Mouse (Mus musculus) heart, embryonic 15.5 days (tissue): ENCODE data around the gene Noa1. TPM values are rescaled to one million over a fixed set of nuclear protein-coding genes. Genes with fewer than 3 reads are reported as not detected.
A peak's percentile ranks its signal among the peaks of the same experiment; 100 is the strongest.

Experiments
- ATAC-seq: fragments of 200-750 bp; cut with Nextera tagmentation; replicated peaks from 2 replicates; pipeline ENCODE4 v1.8.0; 2017; ENCODE audit warnings: low read depth, moderate TSS enrichment; ENCODE audit not compliant: insufficient number of reproducible peaks, insufficient read depth, low FRiP score
- H3K27ac ChIP-seq: fragments of 300-500 bp; sonication (generic); 2 replicates; pipeline ENCODE4 v1.5.1; 2015; ENCODE audit warnings: mild to moderate bottlenecking, inconsistent platforms
- H3K27me3 ChIP-seq: fragments of 300-500 bp; sonication (generic); 2 replicates; pipeline ENCODE4 v1.6.1; 2015; ENCODE audit warnings: inconsistent platforms
- H3K36me3 ChIP-seq: fragments of 300-500 bp; sonication (generic); 2 replicates; pipeline ENCODE4 v1.6.1; 2015; ENCODE audit warnings: mild to moderate bottlenecking, inconsistent platforms
- H3K4me1 ChIP-seq: fragments of 300-500 bp; sonication (generic); replicated peaks from 2 replicates; pipeline ENCODE4 v1.6.1; 2015; ENCODE audit warnings: inconsistent platforms
- H3K4me2 ChIP-seq: fragments of 300-500 bp; sonication (generic); 2 replicates; pipeline ENCODE4 v1.6.1; 2015; ENCODE audit warnings: inconsistent platforms, mild to moderate bottlenecking, moderate library complexity
- H3K4me3 ChIP-seq: fragments of 300-500 bp; sonication (generic); 2 replicates; pipeline ENCODE4 v1.5.1; 2015; ENCODE audit warnings: mild to moderate bottlenecking, inconsistent platforms
- H3K9ac ChIP-seq: fragments of 300-500 bp; sonication (generic); 2 replicates; pipeline ENCODE4 v1.6.1; 2015; ENCODE audit warnings: mild to moderate bottlenecking, inconsistent platforms
- H3K9me3 ChIP-seq: fragments of 300-500 bp; sonication (generic); replicated peaks from 2 replicates; pipeline ENCODE4 v1.6.1; 2016; ENCODE audit warnings: inconsistent platforms
- WGBS: fragments of 180-500 bp; shearing (Covaris S2); methylation state at CpG from one replicate; pipeline ENCODE4 v1.1.7; 2015; ENCODE audit warnings: mixed read lengths; 5-methylcytosine and 5-hydroxymethylcytosine counted together
- polyA plus RNA-seq: library from polyadenylated mRNA; unstranded; fragments of >200 nt; fragmentation: Nextera tagmentation; extraction: Ambion mirVana; gene quantifications from 2 replicates; pipeline ENCODE4 v1.2.1, GENCODE M21; 2015

The Noa1 gene
- polyA plus RNA-seq, 1 experiment from 2014 or later = 20.6 TPM

- no peak overlapping the region for H3K4me2 ChIP-seq
- no peak overlapping the region for H3K9ac ChIP-seq
- H3K4me3 ChIP-seq = no peak overlapping the region
- no peaks in the 10 kb centered on the region for H3K9me3 ChIP-seq
- ATAC-seq = no peak
- no peak overlapping the region for H3K27ac ChIP-seq
- peaks cover 9% of the 10 kb centered on the region for H3K4me1 ChIP-seq
- peaks cover 50% of the 10 kb centered on the region for H3K36me3 ChIP-seq
- H3K27me3 ChIP-seq = no peaks in the 10 kb centered on the region
- WGBS = 49% methylated on average over 5 of the region's 5 CpGs
These were observed 23.0 kb downstream of the Noa1 start for GRCm38 (mm10) chr5:77286904-77287303.

DNA sequence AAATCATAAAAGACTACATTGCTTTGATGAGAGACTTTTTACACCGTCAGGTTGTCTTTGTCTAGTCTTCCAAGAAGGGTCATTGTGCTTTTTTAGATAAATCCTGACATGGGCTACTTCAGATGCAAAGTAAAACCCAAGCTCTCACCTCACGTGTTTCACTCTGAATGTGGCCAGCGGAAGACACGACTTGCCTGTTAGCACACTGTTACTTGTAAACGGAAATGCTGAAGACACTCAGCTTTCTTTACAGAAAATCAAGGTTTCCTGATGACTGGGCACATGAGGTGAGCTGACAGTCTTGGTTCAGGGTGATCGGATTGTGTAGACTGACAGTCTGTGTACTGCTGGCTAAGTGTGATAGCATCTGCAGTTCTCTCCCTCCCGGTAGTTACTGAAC lies 24.2 kb downstream of the Noa1 start:
- H3K4me1 ChIP-seq = peaks cover 9% of the 10 kb centered on the region
- H3K4me3 ChIP-seq = no peak overlapping the region
- no peaks in the 10 kb centered on the region for H3K9me3 ChIP-seq
- no peaks in the 10 kb centered on the region for H3K27me3 ChIP-seq
- no peak overlapping the region for H3K4me2 ChIP-seq
- 79% methylated on average over 7 of the region's 7 CpGs for WGBS
- no peak overlapping the region for H3K9ac ChIP-seq
- no peak overlapping the region for H3K27ac ChIP-seq
- no peak for ATAC-seq
- peaks cover 61% of the 10 kb centered on the region for H3K36me3 ChIP-seq

- Histone ChIP-seq H3K27ac (no peak overlapping the region), H3K4me1 (peaks cover 9% of the 10 kb centered on the region), H3K9ac (no peak overlapping the region), H3K36me3 (peaks cover 74% of the 10 kb centered on the region), H3K4me3 (no peak overlapping the region), H3K27me3 (no peaks in the 10 kb centered on the region), H3K4me2 (no peak overlapping the region), H3K9me3 (no peaks in the 10 kb centered on the region)
- ATAC-seq = no peak
- WGBS = 86% methylated on average over 9 of the region's 9 CpGs
These were observed 27.6 kb downstream of the Noa1 start for GRCm38 (mm10) chr5:77282242-77282641.

DNA sequence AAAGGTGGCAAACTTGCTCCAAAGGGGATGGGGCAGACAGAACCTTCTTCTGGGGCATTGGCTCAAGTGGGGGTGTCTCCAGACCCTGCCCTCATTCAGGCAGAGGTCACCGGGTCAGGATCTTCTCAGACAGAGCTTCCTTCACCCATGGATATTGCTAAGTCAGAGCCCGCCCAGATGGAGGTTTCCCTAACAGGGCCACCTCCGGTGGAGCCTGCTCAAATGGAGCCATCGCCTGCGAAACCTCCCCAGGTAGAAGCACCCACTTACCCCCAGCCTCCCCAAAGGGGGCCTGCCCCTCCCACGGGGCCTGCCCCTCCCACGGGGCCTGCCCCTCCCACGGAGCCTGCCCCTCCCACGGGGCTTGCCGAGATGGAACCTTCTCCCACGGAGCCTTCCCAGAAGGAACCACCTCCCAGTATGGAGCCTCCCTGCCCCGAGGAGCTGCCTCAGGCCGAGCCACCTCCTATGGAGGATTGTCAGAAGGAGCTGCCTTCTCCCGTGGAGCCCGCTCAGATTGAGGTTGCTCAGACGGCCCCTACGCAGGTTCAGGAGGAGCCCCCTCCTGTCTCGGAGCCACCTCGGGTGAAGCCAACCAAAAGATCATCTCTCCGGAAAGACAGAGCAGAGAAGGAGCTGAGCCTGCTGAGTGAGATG lies 28.2 kb downstream of the Noa1 start:
- no peak for ATAC-seq
- WGBS = 83% methylated on average over 20 of the region's 20 CpGs

DNA sequence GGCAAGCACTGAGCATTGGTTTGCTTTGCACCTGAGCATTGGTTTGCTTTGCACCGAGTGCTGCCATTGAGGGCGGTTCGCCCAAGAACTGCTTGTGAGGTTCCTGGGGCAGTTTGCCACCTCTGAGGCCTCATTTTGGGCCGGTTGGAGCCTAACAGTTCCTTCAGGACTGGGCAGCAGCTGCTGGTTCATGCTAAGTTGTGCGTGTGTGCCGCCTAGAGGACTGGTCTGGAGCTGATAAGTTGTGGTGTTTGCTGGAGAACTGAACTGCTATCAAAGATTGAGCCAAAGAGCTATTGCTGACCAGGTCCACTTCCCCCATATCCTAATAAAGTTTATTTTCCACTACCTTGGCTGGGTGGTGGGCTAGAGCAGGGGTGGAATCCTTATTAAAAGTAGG lies 32.7 kb downstream of the Noa1 start:
- Histone ChIP-seq H3K36me3 (peaks cover 82% of the 10 kb centered on the region), H3K4me1 (0 out of 2 replicates have a peak, but pooled peaks cover 6% of the 10 kb centered on the region), H3K4me3 (no peak overlapping the region), H3K27ac (no peak overlapping the region), H3K9ac (no peak overlapping the region), H3K27me3 (no peaks in the 10 kb centered on the region), H3K9me3 (no peaks in the 10 kb centered on the region), H3K4me2 (no peak overlapping the region)
- 92% methylated on average over 6 of the region's 6 CpGs for WGBS
- no peak for ATAC-seq

More for the DNA sequence above, 28.2 kb downstream of the Noa1 start:
- H3K27ac ChIP-seq = no peak overlapping the region
- no peak overlapping the region for H3K9ac ChIP-seq
- H3K27me3 ChIP-seq = no peaks in the 10 kb centered on the region
- H3K36me3 ChIP-seq = peaks cover 79% of the 10 kb centered on the region
- peaks cover 4% of the 10 kb centered on the region; the same call in 1 of the 2 replicates for H3K4me1 ChIP-seq
- no peak overlapping the region for H3K4me3 ChIP-seq
- no peaks in the 10 kb centered on the region for H3K9me3 ChIP-seq
- H3K4me2 ChIP-seq = no peak overlapping the region

DNA sequence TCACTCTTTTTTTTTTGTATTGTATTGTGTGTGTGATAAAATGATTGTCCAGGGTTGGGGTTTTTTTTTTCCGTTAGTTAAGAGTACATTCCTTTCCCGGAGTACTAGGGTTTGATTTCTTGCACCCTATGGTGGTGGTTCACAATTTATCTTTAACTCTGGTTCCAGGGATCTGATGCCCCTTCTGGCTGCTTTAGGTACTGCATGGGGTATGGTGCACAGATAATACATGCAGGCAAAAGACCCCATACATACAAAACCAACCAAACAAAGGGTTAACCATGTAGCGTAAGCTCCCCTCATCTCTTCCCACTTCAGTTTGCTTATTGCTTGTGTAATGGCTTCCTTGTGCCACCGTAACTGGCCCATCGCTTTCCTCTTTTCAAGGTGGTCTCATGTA lies 33.9 kb downstream of the Noa1 start:
- no peak overlapping the region for H3K4me3 ChIP-seq
- no peaks in the 10 kb centered on the region for H3K27me3 ChIP-seq
- 92% methylated on average over 5 of the region's 5 CpGs for WGBS
- no peaks in the 10 kb centered on the region for H3K9me3 ChIP-seq
- 0 out of 2 replicates have a peak, but pooled peaks cover 6% of the 10 kb centered on the region for H3K4me1 ChIP-seq
- peaks cover 76% of the 10 kb centered on the region for H3K36me3 ChIP-seq
- H3K9ac ChIP-seq = no peak overlapping the region
- H3K4me2 ChIP-seq = no peak overlapping the region
- ATAC-seq = no peak
- no peak overlapping the region for H3K27ac ChIP-seq

DNA sequence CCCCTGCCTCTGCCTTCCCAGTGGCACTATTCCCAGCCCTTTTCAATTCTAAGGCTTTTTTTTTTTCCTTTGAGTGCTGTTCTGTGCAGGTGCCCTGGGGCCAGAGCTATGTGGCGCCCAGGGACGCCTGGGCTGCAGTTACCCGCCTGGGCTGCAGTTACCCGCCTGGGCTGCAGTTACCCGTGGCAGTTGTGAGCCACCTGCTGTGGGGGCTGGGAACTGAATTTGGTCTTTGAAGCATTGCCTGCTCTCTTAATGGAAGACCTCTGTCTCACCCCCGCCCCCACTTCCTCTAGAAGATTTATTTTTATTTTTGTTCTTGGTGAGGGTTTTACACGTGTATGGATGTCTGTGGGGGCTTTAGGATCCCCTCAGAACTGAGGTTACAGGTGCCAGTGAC lies 36.7 kb downstream of the Noa1 start:
- peaks cover 66% of the 10 kb centered on the region for H3K36me3 ChIP-seq
- WGBS = 72% methylated on average over 7 of the region's 7 CpGs
- H3K27me3 ChIP-seq = no peaks in the 10 kb centered on the region
- no peak overlapping the region for H3K9ac ChIP-seq
- no peak overlapping the region for H3K4me2 ChIP-seq
- H3K27ac ChIP-seq = no peak overlapping the region
- no peak; the same call in 1 of the 2 replicates for ATAC-seq
- no peak overlapping the region for H3K4me3 ChIP-seq
- no peaks in the 10 kb centered on the region for H3K9me3 ChIP-seq
- H3K4me1 ChIP-seq = peaks cover 22% of the 10 kb centered on the region

DNA sequence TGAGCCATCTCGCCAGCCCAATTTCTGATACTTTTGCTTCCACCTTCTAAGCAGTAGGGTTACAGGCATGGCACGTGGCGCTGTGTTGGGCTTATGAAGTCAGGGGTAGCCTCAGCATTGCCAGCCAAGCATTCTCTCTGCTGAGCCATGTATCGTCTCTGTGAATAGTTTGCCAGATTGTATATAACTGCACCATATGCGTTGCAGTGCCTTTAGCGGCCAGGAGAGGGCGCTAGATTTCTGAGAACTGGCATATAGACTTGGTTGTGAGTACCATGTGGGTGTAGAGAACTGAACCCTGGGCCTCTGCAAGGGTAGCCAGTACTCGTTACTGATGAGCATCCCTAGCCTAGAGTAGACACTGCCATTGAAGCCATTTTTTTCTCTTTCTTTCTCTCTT lies 40.5 kb downstream of the Noa1 start:
- ATAC-seq = no peak
- WGBS = 78% methylated on average over 8 of the region's 8 CpGs

DNA sequence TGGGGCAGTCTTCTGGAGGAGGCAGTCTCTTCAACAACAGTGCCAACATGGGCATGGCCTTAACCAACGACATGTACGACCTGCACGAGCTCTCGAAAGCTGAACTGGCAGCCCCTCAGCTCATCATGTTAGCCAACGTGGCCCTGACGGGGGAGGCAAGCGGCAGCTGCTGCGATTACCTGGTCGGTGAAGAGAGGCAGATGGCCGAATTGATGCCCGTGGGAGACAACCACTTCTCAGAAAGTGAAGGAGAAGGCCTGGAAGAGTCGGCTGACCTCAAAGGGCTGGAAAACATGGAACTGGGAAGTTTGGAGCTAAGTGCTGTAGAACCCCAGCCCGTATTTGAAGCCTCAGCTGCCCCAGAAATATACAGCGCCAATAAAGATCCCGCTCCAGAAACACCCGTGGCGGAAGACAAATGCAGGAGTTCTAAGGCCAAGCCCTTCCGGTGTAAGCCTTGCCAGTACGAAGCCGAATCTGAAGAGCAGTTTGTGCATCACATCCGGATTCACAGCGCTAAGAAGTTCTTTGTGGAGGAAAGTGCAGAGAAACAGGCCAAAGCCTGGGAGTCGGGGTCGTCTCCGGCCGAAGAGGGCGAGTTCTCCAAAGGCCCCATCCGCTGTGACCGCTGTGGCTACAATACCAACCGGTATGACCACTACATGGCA lies 41.8 kb downstream of the Noa1 start:
- Histone ChIP-seq H3K9ac (no peak overlapping the region), H3K27me3 (no peaks in the 10 kb centered on the region), H3K4me1 (peaks cover 32% of the 10 kb centered on the region), H3K9me3 (no peaks in the 10 kb centered on the region), H3K27ac (no peak overlapping the region), H3K36me3 (peaks cover 26% of the 10 kb centered on the region), H3K4me2 (no peak overlapping the region), H3K4me3 (no peak overlapping the region)
- 94% methylated on average over 30 of the region's 30 CpGs for WGBS
- ATAC-seq = no peak

More for the DNA sequence above, 40.5 kb downstream of the Noa1 start:
- H3K36me3 ChIP-seq = peaks cover 34% of the 10 kb centered on the region
- peaks cover 35% of the 10 kb centered on the region for H3K4me1 ChIP-seq
- H3K27me3 ChIP-seq = no peaks in the 10 kb centered on the region
- H3K27ac ChIP-seq = no peak overlapping the region
- H3K4me2 ChIP-seq = no peak overlapping the region
- H3K9me3 ChIP-seq = no peaks in the 10 kb centered on the region
- H3K4me3 ChIP-seq = no peak overlapping the region
- H3K9ac ChIP-seq = no peak overlapping the region

- Histone ChIP-seq H3K9me3 (no peaks in the 10 kb centered on the region), H3K4me3 (peak overlapping the region; percentile 88), H3K36me3 (peaks cover 26% of the 10 kb centered on the region), H3K27ac (0 out of 2 replicates have a peak overlapping the region, but pooled peaks have one; percentile 96), H3K4me1 (peaks cover 29% of the 10 kb centered on the region), H3K4me2 (peak overlapping the region; percentile 68), H3K9ac (no peak overlapping the region), H3K27me3 (no peaks in the 10 kb centered on the region)
- WGBS = 64% methylated on average over 4 of the region's 4 CpGs
- ATAC-seq = no peak
These were observed 42.4 kb downstream of the Noa1 start for GRCm38 (mm10) chr5:77267441-77267840.

DNA sequence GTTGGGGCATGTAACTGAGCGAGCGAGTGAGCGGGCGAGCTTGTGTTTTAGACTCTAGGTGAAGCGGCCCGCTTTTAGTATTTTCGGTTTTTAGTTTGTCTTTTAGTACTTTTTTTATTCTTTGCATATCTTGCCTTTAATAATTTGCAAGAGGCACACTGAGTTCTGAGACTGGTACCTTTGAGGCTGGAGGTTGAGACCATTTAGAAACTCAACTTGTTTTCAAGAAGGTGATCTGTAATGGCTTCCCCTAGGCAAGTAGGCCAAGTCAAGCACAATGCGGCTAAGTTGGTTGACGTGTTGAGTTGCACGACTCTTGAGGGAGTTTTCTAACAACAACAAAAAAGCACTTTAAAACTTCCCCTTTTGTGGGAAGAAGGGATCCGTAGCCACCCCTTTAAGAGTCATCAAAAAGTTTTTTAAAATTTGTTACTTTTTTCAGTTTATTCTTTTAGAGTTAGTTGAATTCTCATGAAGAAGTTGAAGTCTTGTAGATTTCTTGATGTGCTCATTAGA lies 42.9 kb downstream of the Noa1 start:
- 1% methylated on average over 11 of the region's 11 CpGs for WGBS
- Histone ChIP-seq H3K36me3 (peaks cover 21% of the 10 kb centered on the region), H3K27ac (peak overlapping the region; percentile 96), H3K4me2 (peak overlapping the region; percentile 68), H3K4me3 (peak overlapping the region; percentile 88), H3K9ac (peak overlapping the region; percentile 87), H3K9me3 (no peaks in the 10 kb centered on the region), H3K4me1 (peaks cover 29% of the 10 kb centered on the region), H3K27me3 (no peaks in the 10 kb centered on the region)
- no peak for ATAC-seq
